Mouse (Mus musculus) cerebellum, adult 2 months (tissue): ENCODE measurements at regions not wholly inside any gene's neighbourhood (a gene's known extent, or its start where the extent isn't known, plus 50 kb on each side); places are given as distances from the start of the nearest gene placed in this dataset.

Experiments
- DNase-seq, 2 experiments: peaks; one replicate each; pipeline ENCODE4 v3.0.0; 2021
- H3K27ac ChIP-seq: fragments of 200-500 bp; 2 replicates; pipeline ENCODE4 v1.5.1; 2012; ENCODE audit warnings: low read length, control low read depth, inconsistent platforms; ENCODE audit not compliant: insufficient read depth
- H3K27me3 ChIP-seq: fragments of 200-500 bp; 2 replicates; pipeline ENCODE4 v1.6.1; 2012; ENCODE audit warnings: inconsistent platforms, mild to moderate bottlenecking, low read length, moderate library complexity; ENCODE audit not compliant: control insufficient read depth, insufficient read depth
- H3K4me1 ChIP-seq: fragments of 200-500 bp; 2 replicates; pipeline ENCODE4 v1.6.1; 2011; ENCODE audit warnings: low read length; ENCODE audit not compliant: control insufficient read depth, insufficient read depth
- H3K4me3 ChIP-seq: fragments of 200-500 bp; replicated peaks from 2 replicates; pipeline ENCODE3; 2011; ENCODE audit warnings: mild to moderate bottlenecking, low read depth, low read length, control low read depth; ENCODE audit not compliant: insufficient read depth
- CTCF ChIP-seq: fragments of 200-500 bp; IDR thresholded peaks from 2 replicates; pipeline ENCODE4 v1.5.1; 2011; ENCODE audit warnings: low read depth, mild to moderate bottlenecking, control low read depth, low read length, moderate library complexity, borderline replicate concordance; ENCODE audit not compliant: insufficient read depth
- POLR2A ChIP-seq: fragments of 200-500 bp; IDR thresholded peaks from 2 replicates; pipeline ENCODE4 v1.6.1; 2011; ENCODE audit warnings: low read length, control low read depth, borderline replicate concordance; ENCODE audit not compliant: insufficient read depth
- WGBS: fragments of 180-500 bp; shearing (Covaris S2); methylation state at CpG from one replicate; pipeline ENCODE4 v1.1.7; 2018; 5-methylcytosine and 5-hydroxymethylcytosine counted together

GRCm38 (mm10) chr17:54821059-54821458 lies 522.2 kb upstream of the Slc5a7 start:
- no peak overlapping the region for H3K27ac ChIP-seq
- WGBS: 84% methylated on average over 5 of the region's 5 CpGs
- no peak for DNase-seq
- no peaks in the 10 kb centered on the region for H3K4me1 ChIP-seq
- no peaks in the 10 kb centered on the region for H3K27me3 ChIP-seq
- no peak overlapping the region for H3K4me3 ChIP-seq
- TF ChIP-seq CTCF: no peak
- TF ChIP-seq POLR2A: no peak

- TF ChIP-seq POLR2A: no peak
- TF ChIP-seq CTCF: no peak
- DNase-seq: no peak
- Histone ChIP-seq H3K27me3 (no peaks in the 10 kb centered on the region), H3K4me1 (no peaks in the 10 kb centered on the region), H3K27ac (no peak overlapping the region), H3K4me3 (no peak overlapping the region)
- WGBS: 78% methylated on average over 1 of the region's 1 CpGs
Measured at GRCm38 (mm10) chr17:54853631-54854030, 554.8 kb upstream of the Slc5a7 start.

- TF ChIP-seq POLR2A (no peak), CTCF (no peak)
- WGBS: 5% methylated on average over 4 of the region's 4 CpGs
- H3K27ac ChIP-seq: no peak overlapping the region
- no peaks in the 10 kb centered on the region for H3K27me3 ChIP-seq
- peak in 1 of 2 experiments; percentile 15 for DNase-seq
- no peaks in the 10 kb centered on the region for H3K4me1 ChIP-seq
- H3K4me3 ChIP-seq: no peak overlapping the region
Measured at GRCm38 (mm10) chr17:54896198-54896597, 549.0 kb upstream of the St6gal2 start.

GRCm38 (mm10) chr17:54929181-54929715 lies 515.9 kb upstream of the St6gal2 start:
- 67% methylated on average over 3 of the region's 3 CpGs for WGBS
- H3K4me1 ChIP-seq: no peaks in the 10 kb centered on the region
- no peak overlapping the region for H3K27ac ChIP-seq
- DNase-seq: no peak
- H3K27me3 ChIP-seq: no peaks in the 10 kb centered on the region
- H3K4me3 ChIP-seq: no peak overlapping the region
- TF ChIP-seq POLR2A (no peak), CTCF (no peak)

- WGBS: 12% methylated on average over 3 of the region's 3 CpGs
Measured at GRCm38 (mm10) chr17:54943380-54944047, 501.7 kb upstream of the St6gal2 start.

GRCm38 (mm10) chr17:54944288-54944931 lies 500.8 kb upstream of the St6gal2 start:
- 81% methylated on average over 6 of the region's 6 CpGs for WGBS
- DNase-seq: no peak
- TF ChIP-seq POLR2A (no peak), CTCF (no peak)
- H3K27me3 ChIP-seq: no peaks in the 10 kb centered on the region
- no peaks in the 10 kb centered on the region for H3K4me1 ChIP-seq
- H3K27ac ChIP-seq: no peak overlapping the region
- no peak overlapping the region for H3K4me3 ChIP-seq

More at GRCm38 (mm10) chr17:54943380-54944047, 501.7 kb upstream of the St6gal2 start:
- no peaks in the 10 kb centered on the region for H3K27me3 ChIP-seq
- TF ChIP-seq CTCF (no peak), POLR2A (no peak)
- no peak overlapping the region for H3K27ac ChIP-seq
- H3K4me1 ChIP-seq: no peaks in the 10 kb centered on the region
- no peak for DNase-seq
- no peak overlapping the region for H3K4me3 ChIP-seq
